Mouse (Mus musculus) liver (tissue): ENCODE data around the gene Lrig3.
A peak's percentile ranks its signal among the peaks of the same experiment; 100 is the strongest.

Experiments used
- DNase-seq: peaks from one replicate; pipeline ENCODE4 v3.0.0-alpha.2; 2020; ENCODE audit warnings: mixed read lengths

The Lrig3 gene

DNA sequence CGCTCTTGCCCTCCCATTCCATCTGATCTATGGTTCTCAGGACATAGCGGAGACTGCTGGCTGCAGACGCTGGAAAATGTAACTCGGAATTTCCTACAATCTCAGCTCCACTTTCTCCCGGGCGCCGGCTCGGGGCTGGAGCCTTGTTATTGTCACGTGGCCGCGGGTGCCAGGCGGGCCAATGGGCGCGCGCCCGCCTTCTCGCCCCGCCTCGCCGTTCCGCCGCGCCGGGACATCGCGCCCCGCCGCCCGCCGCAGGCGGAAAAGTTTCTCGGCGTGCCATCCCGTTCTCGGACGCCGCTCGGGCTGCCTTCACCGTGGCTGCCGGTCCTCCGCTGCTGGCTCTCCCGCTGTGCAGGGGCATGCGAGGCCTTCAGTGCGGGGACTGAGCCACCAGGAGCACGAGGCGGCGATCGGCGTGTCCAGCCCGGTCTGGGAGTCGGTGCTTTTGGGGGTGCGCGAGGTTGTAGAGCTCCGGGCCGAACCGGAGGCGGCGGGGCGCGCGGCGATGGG is at the start of gene Lrig3:
Lrig3 (plus strand) TSS at position 201 of the 513 bp plus-strand sequence.
- peak; percentile 70 for DNase-seq

- no peak for DNase-seq
Measured at GRCm38 (mm10) chr10:125916781-125917180, 49.2 kb upstream of the Lrig3 start.

- DNase-seq, result no peak
Measured at GRCm38 (mm10) chr10:125917436-125917871, 48.5 kb upstream of the Lrig3 start.

DNA sequence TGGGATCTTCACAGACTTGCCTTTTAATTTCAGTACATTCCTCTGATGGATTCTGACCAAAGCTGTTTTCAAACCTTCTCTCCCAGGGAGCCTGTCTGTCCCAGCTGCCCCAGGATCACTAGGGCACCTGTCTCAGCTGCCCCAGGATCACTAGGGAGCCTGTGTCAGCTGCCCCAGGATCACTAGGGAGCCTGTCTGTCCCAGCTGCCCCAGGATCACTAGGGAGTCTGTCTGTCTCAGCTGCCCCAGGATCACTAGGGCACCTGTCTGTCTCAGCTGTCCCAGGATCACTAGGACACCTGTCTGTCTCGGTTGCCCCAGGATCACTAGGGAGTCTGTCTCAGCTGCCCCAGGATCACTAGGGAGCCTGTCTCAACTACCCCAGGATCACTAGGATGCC is 47.0 kb upstream of the Lrig3 start:
- no peak for DNase-seq

DNA sequence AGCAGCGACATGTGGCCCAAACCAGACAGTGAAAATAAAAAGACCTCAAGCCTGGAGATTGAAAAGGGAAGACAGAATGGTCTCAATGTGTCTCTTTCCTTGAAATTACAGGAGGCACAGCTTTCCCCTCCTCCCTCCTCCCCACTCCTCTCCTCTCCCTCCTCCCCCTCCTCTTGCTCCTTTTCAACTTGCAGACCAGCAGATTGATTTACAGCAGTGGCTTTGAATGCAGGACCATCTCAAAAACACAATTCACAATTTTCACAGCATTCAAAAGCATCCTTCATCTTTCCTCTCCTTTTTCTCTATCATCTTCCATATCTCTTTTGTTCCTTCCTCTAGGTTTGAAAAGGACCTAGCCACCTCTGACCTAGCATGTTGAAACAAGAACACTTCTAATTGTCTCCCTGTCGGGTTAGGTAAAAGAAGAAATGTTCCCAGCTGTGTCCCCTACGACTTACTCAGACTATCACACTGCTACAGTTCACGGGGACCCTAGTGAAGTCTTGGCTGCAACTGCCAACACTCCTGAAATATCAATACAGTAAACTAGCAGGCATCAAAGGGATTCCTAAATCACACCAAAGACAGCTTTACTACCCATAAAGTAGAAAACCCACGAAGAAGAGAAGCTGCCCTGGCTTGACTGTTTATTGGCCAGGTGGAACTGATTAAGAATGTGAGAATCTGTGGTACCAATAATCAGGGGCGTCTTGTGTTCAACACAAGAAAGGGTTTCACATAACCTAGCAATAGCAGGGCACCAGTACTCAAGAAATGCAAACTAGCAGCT is 44.1 kb upstream of the Lrig3 start:
- DNase-seq, result no peak

DNA sequence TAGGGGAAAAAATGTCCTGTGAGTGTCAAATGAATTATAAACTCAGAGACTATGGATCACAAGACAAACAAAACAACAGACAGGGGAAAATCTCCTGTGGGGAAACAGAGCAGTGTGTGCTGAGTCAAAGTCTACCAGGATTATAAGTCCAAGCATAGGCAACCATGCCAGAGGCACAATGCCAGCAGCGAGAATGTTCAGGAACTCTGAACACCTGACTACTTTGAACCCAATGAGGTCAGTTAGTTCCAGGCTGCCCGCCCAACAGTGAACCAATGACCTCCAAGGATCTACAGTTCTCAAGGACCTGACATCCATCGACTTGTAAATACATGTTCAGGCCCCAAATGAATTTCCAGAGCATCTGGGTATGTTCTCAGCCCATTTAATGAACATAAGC is 36.0 kb upstream of the Lrig3 start:
- no peak for DNase-seq

DNA sequence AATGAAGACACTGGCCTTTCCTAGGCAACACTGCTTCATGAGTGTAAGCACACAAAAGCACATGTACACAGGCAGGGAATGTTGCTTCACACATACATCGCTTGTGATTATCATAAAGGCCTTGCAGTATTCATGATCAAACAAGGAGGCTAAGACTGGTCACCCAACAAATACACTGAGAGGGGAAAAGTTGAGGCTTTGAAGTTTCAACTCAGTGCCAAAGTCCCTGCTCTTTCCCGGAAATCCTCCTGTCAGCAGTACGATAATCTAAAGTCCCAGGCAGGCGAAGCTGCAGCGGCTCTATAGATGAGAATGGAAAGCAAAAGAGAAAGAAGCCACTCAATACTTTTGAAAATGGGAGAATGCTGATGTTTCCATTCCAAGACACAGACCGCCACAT is 32.6 kb upstream of the Lrig3 start:
- DNase-seq, result no peak

DNA sequence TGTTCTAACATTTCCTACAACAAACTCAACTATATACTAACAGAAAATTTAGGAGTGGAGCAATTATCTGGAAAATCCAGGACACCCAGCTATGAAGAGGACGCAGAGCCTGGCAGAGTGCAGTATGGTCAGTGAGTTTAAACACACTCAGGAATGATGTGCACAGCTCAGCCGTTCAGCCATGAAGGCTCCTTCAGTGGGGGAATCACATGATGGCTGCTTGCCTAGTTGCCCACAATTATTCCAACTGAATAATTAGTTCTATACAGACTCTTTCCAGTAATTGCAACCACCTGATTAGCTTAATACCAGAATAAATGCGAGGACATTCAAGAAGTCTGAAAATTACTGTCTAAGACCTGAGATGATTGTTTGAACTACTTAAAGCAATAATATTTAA is 31.9 kb upstream of the Lrig3 start:
- DNase-seq, result no peak

GRCm38 (mm10) chr10:125937517-125938497 is 28.2 kb upstream of the Lrig3 start:
- DNase-seq, result no peak

GRCm38 (mm10) chr10:125938528-125939402 is 27.2 kb upstream of the Lrig3 start:
- DNase-seq, result no peak

DNA sequence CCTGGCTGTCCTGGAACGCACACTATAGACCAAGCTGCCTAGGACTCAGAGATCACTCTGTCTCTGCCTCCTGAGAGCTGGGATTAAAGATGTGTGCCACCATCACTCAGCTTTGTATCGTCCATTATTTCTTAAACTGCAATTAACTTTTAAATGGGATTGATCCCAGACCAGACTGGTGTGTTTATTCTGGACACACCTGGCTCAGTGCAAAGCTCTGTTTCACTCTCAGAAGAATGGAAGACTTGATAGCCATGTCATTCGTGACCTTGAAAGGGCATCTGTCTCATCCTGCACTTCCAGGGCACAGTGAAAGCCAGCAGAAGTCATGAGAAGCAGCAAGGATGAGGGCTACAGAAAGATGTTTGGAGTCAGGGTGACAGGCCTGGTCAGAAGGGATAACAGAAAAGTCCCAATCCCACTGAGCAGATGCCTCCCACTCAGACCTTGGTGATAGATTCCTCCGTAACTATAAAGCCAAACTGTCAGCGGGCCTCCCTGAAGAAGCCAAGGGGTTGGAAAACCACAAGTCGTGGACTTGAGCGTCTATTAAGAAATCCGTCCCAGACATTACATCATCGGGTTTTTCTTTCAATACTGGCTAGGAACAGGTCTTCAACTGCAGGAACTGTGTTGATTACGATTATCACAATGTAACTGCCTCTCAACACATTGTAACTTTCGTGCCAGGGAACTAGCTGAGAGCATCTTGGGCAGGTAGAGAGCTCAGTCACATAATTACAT is 25.5 kb upstream of the Lrig3 start:
- no peak for DNase-seq

- DNase-seq, result no peak
Measured at GRCm38 (mm10) chr10:125943098-125943497, 22.9 kb upstream of the Lrig3 start.

DNA sequence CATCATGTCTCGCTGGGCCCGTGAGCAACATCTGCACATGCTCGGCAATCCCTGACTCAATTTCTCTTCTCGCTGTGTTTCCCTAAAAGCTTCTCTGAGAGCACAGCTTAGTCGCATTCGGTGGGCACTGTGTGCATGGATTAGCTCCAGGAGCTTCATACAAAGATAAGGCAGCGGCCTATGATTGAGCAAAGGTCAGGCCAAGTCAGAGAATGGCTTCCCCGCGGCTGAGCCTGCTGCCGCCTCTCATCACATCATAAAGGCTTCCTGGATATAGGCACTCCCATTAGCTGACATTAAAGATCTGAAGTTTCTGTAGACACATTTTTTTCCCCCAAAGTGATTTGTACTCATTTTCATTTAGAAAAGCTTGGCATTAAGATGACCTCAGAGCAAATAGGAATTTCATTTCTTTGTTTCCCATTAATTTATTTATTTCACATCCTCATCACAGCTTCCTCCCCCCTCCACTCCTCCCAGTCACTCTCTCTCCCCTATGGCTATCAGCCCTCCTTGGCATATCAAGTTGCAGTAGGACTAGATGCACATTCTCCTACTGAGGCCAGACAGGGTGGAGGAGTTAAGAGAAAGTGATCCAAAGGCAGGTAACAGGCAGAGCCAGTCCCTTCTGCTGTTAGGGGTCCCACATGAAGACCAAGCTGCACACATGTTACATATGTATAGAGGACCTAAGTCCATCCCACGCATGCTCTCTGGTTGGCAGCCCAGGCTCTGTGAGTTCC is 21.0 kb upstream of the Lrig3 start:
- no peak for DNase-seq

- no peak for DNase-seq
Measured at GRCm38 (mm10) chr10:125948842-125949474, 17.0 kb upstream of the Lrig3 start.

- no peak for DNase-seq
Measured at GRCm38 (mm10) chr10:125951633-125952032, 14.3 kb upstream of the Lrig3 start.

- DNase-seq, result no peak
Measured at GRCm38 (mm10) chr10:125954343-125954742, 11.6 kb upstream of the Lrig3 start.

DNA sequence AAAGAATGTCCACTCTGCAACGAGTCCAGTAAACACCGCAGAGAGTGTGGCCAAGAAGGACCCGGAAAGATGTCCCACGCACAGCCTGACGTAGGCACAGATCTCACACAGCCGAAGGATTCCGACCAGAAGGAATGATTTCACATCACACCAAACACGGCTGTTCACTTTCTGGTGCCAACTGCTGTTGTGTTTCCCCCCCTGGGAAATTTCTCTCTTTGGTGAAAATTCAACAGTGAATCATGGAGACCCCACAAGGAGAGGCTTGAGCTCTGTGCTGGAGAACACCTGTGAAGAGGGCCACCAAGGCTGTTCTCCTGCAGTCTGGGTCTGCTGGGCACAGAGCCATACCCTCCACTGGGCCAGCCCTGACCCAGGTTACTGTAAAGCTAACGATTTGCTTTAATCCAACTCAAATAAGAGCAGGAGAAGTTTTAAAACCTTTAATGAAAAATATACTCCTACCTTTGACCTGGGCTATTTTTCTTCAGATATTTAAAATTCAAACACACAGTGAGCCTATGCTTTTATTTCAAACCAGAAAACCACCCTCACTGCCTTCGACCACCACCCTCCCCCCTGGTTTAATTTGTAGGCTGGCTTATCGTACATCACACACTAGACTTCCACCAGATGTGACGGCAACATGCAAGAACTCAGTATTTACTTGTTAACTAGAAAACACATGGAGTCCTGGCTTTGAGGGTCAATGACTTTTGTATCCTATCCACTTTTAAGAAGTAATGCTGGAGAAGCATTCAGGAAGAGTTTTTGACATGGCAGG is 11.0 kb upstream of the Lrig3 start:
- DNase-seq, result no peak

DNA sequence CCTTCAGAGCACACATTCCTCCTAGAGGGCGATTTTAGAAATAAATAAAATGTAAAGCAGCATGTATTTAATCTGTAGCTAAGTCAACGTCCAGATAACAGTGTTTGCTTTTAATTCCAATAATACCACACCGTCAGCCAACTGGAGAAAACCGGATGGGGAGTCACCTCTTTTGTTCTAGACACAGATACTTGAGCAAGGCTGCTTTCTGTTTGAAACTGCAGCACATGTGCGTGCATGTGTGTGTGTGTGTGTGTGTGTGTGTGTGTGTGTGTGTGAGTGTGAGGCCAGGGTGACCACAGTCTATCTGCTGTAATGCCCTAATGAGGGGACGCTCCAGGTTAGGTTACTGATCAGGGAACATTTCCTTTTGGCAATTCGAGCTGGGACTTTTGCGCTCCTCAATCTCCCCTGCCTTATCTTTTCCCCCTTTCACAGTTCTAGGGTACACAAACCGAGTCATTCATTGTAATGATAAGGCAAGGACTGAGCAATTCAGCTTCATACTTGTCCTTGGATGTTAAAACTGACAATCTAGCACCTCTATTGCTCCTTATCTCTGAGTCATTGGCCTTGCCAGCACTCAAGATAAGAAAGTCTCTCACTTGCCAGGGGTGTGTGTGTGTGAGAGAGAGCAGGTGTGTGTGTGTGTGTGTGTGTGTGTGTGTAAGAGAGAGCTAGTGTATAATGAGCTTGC is 4.4 kb upstream of the Lrig3 start:
- no peak for DNase-seq

DNA sequence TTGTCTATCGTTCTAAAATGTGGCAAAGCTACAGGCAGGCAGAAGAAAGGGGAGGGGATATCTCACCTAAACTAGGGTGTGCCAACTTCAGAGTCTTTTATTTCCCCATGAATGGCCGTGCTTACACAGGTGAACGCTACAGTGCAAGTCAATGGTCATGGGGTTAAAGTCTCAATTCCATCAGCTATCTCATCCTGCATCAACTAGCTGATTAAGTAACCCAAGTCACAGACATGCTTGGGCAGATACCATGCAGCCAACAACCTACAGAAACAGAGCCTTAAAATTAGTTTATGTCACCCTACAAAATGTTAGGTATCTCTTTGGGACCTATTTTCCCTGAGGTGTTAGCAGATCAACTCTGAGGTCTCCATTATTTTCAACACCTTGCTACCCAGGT is 1.3 kb upstream of the Lrig3 start:
- DNase-seq, result no peak
